Mouse (Mus musculus): ENCODE results near the gene Crbn.

GRCm38 (mm10) chr6:106809161-106809560 lies 9.3 kb upstream of the Crbn start:
- TF ChIP-seq CTCF (IDR thresholded peaks at IDR 0.05; ENCODE audit: extremely low read depth, insufficient read depth, insufficient read length, insufficient replicate concordance) (no peak), POLR2A (IDR thresholded peaks at IDR 0.05; ENCODE audit: low read depth, low read length) (no peak)
